Mouse (Mus musculus) CD4-positive, CD25-positive, alpha-beta regulatory T cell, adult 2 months (primary cell): ENCODE data around the gene Prpf40b.

Experiments
- DNase-seq: peaks from one replicate; pipeline ENCODE4 v3.0.0-alpha.2; 2012; ENCODE audit warnings: low read depth, low spot score

Gene Prpf40b

DNA sequence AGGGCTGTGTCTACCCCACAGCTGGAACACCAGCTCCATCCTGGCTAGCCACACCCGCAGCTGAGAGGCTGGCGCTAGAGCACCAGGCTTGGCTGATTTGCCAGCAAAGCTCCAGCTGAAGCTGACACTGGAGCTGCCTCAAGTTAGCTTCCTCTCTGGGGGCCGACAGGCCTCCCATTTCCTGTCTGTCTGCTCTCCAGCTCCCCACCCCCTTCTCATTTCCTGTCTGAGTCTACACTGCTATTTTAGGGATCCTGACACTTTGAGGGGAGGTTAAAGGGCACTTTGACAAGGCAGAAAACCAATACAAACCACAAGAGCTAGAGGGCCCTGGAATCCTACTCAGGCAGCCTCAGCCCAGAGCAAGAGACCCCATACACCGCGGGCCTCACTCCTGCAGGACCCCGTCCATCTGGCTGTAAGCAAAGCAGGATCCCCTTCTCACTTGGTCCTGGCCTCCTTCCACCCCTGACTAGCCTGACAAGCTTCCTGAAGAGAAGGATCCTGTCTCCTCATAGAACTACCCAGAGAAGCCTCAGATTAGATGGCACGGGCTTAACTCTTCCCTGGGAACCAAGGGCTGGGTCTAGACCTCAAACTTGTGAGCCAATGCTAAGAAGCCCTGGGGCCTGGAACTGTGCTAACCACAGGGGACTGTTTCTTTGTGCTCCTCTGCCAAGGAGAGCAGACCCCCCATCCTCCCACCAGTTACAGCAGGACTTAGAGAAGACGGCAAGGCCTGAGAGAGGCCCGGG, 38.2 kb downstream of the Prpf40b start:
- peak; percentile 88 for DNase-seq

DNA sequence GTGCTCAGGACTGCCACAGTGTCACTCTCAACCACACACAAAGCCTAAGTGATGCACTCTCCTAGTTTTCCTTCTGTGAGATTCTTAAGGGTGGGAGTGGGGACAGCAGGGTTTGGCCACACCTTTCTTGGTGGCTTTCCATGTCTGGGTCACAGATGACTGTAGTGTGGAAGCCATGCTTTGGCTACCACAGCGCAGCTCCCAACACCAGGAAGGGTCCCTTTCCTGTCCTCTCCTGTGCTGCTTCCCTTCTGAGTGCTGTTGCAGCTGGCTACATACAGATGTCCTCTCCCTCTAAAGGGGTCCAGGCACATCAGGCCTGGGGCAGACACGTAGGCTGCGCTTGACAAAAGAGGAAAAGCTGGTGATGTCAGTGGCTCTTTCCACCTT, 38.8 kb downstream of the Prpf40b start:
- no peak for DNase-seq

DNA sequence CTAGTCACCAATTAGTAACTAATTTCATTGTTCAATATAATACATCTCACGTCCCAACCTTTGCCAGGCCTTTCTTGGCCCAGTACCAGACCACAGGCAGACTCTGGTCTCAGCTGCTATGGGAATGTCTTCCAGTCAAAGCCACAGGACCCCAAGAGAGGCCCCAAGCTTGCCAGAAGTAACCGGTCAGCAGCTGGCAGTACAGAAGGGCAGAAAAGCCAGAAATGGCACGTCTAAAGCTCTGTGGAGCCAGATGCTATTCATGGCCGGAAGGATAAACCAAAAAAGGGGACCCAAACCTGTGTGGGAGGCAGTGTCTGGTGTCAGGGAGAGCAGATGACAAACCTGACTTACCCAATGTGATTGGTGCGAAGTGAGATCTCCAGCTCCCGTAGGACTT, 39.6 kb downstream of the Prpf40b start:
- peak; percentile 42 for DNase-seq

DNA sequence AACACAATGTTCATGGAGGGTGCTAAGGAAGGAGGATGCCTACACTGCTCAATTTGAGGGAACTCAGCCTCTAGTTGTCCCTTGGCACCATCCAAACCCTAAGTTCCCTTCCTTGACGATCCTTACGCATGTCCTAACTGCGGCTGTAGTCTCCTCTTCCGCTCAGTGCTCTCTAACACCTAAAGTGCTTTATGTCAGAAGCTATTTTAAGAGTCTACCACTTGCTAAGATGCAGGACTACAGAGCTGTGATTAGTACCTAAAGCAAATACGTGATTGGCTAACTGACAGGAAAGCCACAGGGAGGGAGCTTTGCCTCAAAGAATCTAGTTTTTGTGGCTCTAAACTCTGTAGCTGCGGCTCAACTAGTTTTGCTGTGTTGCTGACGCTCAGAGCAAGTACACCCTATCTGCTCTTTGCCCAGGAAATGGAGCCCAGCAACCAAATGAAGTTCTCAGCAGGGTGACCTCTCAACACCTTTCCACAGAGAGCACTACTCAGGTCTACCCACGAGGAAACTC, 41.0 kb downstream of the Prpf40b start:
- DNase-seq: peak; percentile 59

DNA sequence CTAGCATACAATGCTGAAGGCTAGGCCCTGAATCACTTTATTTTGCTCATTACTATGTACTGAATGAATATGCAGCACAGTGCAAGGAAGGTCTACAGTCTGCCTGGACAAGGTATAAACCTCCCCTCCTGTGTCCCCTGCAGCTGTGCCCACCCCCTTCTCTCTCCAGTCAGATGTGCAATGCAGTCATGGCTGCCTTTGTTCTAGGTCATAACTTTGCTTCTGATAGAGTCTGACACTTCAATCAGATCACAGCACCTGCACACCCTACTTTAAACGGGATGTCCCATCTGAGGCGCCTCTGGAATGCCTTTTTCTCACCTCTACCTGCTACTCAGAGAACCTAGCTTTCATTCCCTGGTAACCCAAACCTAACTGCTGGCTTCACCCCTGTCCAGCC, 44.0 kb downstream of the Prpf40b start:
- no peak for DNase-seq

DNA sequence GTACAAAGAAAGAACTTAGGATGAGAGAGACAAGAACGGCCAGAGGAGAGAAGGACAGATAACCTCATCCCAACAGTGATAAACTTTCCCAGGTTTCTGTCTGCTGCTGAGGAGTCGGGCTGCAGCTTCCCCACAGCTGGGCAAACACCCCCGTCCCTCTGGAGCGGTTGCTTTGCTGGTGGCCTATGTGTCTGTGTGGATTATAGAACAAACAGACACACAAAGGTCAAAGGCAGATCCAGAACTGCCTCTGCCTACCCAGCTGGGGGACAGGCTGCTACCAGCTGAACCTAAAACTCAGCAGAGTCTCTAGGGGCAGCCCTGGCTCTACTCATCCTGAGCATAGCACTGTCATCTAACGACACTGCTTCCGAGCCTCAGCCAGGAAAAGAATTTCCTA, 44.8 kb downstream of the Prpf40b start:
- DNase-seq: no peak

DNA sequence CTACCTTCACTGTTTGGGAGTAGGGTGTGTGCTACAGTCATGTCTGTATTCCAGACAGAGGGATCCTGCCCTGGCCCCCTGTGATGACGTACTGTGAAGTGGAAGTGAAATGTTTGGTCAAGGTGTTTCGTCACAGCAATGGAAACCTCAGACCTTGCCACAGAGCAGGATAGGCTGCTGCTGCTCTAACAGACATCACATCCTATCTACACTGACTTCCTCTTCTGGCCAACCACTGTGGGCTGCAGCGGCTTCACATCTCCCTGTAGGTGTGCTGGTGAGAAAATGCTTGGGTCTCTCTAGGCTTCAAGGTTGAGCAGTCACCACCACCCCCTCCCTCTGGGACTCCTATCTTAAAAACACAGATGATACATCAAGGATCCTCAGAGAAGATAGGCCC, 46.2 kb downstream of the Prpf40b start:
- peak; percentile 70 for DNase-seq

DNA sequence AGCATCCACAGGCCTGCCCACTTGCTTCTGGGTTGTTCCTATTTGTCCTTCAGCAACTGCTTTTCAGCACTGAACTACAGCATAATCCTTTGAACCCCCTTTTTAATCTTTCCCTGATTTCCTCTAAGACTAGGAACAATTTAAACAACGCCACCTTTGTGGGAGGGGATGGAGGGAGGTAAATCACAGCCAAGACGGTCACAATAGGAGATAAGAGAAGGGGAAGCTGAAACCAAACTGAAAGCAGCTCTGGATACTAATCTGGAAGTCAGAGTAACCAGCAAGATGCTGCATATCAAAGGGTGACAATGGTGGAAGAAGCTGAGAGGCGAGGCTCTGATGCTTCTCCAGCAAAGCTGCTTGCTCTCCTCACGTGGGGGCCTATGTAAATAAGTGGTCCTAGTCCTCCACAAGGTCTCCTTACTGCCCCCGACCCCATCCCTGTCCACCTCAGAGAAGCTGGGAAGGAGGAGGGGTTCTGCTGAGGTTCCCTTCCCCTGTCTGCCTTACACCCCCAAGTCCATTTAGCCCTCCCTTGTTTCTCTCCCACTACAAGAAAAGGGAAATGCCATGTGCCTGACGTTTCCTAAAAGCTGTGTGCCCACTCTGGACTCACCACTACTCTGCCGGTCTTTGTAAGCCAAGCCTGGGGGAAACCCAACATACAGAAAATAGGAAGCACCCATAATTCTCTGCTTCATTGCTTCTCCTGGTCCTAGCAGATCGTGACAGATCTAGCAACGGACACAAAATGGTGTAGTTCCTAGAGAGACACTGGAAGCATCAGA, 47.5 kb downstream of the Prpf40b start:
- DNase-seq: no peak

DNA sequence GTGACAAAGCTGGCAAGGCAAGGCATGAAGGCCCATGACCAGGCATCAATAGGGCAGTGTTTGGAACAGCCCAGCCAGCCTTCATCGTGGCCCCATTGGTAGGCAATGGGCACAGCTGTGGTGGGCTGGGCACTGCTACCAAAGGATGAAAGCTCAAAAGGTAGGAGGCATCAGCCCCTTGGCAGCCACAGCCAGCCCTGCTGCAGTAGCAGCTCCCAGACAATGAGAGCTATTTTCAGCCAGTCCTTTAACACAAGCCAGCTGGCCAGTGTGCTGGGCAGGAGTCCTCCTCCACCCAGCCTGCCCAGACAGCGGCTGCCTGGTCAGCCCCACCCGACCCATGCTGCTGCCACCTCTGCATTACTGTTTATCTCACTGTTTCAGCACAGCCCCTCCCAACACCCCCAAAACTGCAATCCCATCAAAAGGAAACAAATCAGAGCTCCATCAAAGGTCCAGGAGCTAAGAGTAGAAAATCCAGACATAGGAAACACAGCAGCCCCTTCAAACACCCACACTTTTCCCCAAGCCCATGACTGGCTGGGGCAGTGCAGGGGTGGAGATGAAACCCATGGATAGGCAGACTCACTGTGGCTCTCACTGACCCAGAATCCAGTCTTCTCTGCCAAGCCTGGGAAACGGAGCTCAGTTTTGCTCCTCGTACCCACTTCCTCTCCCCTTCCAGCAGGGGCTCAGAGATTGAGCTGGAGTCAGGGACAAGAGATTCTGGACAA, 48.7 kb downstream of the Prpf40b start:
- DNase-seq: no peak

DNA sequence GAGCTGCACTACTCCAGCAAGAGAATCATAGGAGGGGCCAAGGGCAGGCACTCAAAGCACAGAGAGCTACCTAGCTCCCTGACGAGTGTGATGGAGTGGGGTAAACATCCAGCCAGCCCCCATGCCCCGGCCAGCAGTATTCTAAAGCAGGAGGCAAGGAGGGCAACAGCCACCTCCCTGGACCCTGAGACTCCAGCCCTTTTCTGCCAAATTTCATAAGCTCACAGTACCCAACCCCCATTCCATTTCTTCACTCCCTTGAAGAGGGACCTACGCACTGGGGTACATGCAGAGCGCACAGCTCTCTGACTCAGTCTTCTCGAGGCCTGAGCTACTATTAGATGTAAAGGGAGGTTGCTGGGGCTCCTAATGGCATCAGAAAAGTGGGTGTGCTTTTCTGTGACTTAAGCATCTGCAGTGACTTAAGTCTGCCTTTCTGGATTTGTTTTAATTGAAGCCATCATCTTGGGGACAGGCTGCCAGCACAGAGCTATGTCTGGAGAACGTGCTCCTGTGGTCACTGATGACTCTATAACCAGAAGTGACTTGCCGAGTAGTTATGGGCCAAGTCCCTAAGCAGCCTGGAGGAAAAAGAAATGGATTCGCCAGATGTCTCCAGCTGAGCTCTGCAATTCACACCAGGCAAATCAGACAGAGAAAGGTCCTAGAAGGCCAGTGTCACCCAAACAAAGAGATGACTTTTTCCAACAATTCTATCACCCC, 49.4 kb downstream of the Prpf40b start:
- DNase-seq: no peak

DNA sequence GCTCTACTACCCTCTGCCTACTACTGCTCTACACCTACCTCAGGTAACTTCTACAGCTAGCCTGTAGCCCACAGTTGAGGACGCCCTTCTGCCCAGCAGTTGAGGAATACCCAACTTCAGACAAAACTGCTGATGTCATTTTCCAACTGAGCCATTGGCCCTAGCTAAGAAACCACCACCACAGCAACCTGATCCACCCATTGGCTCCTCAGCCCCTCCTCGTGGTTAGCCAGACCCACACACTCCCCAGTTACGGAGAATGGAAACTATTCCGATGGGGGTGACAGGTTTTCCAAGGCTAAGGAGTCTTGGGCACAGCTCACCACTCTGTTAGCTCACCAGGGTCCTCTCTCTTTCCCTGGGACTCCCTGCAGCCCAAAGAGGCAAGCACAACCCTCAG, 50.1 kb downstream of the Prpf40b start:
- no peak for DNase-seq

DNA sequence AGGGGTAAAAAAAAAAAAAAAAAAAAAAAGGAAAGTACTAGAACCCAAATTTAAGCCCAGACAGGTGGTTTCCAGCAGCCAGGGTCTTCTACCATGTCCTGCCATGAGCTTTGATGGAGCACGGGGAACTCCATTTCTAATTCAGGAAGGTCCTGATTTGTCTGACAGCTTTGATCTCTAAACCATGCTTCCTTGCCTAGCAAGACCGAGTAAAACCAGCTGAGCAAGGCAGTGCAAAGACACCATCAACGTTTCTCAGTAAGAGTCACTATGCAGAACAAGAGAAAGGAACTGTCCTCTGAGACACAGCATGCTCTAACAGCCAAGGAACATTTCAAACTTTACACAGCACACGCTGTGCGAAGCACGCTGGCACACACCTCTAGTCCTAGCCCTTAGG, 56.7 kb downstream of the Prpf40b start:
- no peak for DNase-seq

DNA sequence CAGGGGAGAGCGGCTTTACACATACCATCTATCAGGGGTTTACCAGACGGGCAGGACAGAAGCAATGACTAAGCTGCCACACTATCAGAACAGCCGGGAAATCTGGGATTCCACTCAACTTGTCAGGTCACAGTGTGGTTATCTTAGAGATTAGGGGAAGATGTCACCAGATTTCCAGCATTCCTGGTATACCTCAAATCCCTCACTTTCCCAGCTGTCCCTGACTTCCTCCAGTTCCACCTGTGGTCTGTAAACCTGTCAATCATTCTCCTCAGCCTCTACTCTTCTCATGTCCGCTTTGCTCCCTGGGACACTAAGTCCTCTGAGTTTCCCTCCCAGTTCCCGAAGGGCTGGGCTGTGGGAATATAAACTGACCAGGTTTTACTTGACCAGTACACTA, 57.4 kb downstream of the Prpf40b start:
- DNase-seq: no peak

DNA sequence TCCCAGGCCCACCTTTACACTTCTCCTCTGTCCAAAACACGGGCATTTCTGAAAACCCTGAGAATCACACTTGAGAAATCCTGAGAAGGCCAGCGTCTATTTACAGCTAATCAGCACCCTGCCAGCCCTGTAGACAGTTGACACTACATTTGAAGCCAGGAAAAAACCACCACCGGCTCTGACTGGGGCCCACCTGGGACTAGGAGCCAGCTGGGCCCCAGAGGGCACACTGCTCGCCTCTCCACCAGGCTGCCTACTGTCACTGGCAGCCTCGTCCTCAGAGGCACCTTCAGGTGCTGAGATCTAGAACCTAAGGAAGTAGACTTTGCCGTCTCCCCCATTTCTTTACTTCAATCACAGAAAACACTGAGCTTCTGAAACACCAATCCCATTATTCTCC, 60.8 kb downstream of the Prpf40b start:
- DNase-seq: no peak

DNA sequence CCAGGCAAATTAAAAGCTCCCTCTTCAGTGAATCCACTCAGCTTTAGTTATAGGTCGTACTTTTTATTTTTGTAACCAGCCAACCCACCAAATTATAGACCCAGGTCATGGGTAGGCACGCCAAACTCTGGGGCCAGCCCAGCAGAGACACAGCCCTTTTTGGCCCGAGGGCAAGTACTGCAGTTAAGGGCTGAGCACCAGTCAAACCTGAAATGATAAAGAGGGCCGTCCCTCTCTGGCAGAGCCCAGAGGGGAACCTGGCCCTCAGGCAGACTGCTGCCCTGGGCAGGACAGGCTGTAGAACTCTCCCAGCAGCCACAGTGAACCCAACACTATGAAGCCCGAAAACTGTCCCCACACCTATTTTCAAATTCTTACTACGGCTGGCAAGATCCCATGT, 61.6 kb downstream of the Prpf40b start:
- no peak for DNase-seq

DNA sequence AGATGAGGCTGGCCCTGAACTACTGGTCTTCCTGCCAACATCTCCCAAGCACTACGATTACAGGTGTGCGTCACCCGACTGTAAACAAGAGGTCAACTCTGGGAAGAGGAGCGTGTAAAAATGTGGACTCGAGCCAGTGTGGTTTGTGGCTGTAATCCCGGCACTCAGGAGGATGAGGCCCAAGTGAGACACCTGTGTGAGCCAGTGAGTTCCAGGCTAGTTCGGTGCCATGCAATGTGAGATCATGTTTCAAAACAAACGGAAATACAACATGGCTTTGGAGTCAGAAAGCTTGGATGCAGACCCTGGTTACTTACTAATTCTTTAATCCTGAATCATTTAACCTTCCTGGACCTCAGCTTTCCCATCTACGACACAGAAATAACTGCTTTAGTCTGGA, 64.1 kb downstream of the Prpf40b start:
- no peak for DNase-seq

DNA sequence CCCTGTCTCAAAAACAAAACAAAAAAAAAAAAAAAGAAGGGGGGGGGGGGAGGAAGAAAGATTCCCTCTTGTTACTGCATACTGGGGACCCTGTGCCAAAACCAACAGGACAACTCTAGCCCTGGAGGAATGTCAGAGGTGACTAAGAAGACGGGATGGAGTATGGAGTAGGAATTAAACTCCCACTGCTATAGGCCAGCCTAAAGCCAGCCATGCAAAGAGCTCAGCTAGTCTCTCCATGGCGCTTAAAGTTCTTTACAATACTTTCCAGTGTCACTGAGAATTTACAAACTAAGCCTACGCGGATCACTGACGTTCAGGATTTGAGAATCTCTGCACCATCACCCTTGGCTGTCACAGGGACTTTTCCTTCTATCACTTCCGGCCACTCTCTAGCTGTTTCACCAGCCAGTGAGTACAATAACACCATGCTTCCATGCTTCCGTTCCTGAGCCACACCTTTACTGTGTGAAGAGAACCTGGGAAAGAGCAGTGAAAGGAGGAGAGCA, 69.2 kb downstream of the Prpf40b start:
- DNase-seq: peak; percentile 39

DNA sequence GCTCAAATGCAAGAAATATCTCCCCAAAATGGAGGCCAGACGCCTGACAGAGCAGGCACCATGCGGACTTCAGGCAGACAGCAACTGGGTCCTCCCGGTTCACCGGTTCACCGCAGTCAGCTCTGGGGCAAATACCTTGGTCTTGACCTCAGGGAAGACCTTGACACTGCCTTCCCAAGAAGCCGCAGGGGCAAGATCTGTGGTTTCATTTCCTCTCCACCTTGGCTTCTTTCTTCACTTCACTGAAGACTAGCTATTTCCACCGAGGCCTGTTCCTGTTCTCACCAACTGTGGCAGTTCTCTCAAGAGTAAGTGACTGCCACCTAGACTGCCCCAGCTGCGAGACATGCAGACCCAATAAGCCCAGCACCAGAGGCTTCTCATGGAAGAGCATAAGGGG, 70.0 kb downstream of the Prpf40b start:
- peak; percentile 66 for DNase-seq
